Mouse (Mus musculus) heart, adult 2 months (tissue): ENCODE results near the gene Cntn2. TPM values are rescaled to one million over a fixed set of nuclear protein-coding genes. Genes with fewer than 3 reads are reported as not detected.

Source experiments
- DNase-seq, 2 experiments: peaks; one replicate each; pipeline ENCODE4 v3.0.0; 2021
- H3K27ac ChIP-seq: fragments of 200-600 bp; 2 replicates; pipeline ENCODE4 v1.8.1; 2022
- H3K27me3 ChIP-seq: fragments of 200-500 bp; 2 replicates; pipeline ENCODE4 v1.6.1; 2012; ENCODE audit warnings: mild to moderate bottlenecking, low read length, inconsistent platforms, mixed read lengths; ENCODE audit not compliant: control insufficient read depth, insufficient read depth
- H3K36me3 ChIP-seq: fragments of 200-500 bp; 2 replicates; pipeline ENCODE4 v1.6.1; 2012; ENCODE audit warnings: low read length, inconsistent platforms; ENCODE audit not compliant: control insufficient read depth, insufficient read depth
- H3K4me1 ChIP-seq: fragments of 200-500 bp; 2 replicates; pipeline ENCODE4 v1.6.1; 2011; ENCODE audit warnings: low read length; ENCODE audit not compliant: control insufficient read depth, insufficient read depth
- H3K4me3 ChIP-seq: fragments of 200-600 bp; 2 replicates; pipeline ENCODE4 v1.8.1; 2022
- H3K79me2 ChIP-seq: fragments of 200-500 bp; replicated peaks from 2 replicates; pipeline ENCODE4 v1.6.1; 2012; ENCODE audit warnings: mild to moderate bottlenecking, inconsistent platforms, low read length, moderate library complexity, mixed read lengths; ENCODE audit not compliant: control insufficient read depth, insufficient read depth
- H3K9ac ChIP-seq: fragments of 200-500 bp; 2 replicates; pipeline ENCODE4 v1.6.1; 2012; ENCODE audit warnings: low read depth, mild to moderate bottlenecking, control low read depth, inconsistent platforms, low read length, mixed read lengths
- CTCF ChIP-seq: fragments of 200-600 bp; IDR thresholded peaks from 2 replicates; pipeline ENCODE4 v1.8.1; 2022; ENCODE audit warnings: antibody characterized with exemption, mild to moderate bottlenecking, moderate library complexity
- EP300 ChIP-seq: fragments of 200-500 bp; IDR thresholded peaks from 2 replicates; pipeline ENCODE4 v1.6.1; 2011; ENCODE audit warnings: low read depth, low read length, control low read depth; ENCODE audit not compliant: insufficient read depth
- POLR2A ChIP-seq: fragments of 200-500 bp; IDR thresholded peaks from 2 replicates; pipeline ENCODE4 v1.6.1; 2011; ENCODE audit warnings: mild to moderate bottlenecking, low read depth, low read length, control low read depth; ENCODE audit not compliant: insufficient read depth
- WGBS: fragments of 180-500 bp; shearing (Covaris S2); methylation state at CpG from one replicate; pipeline ENCODE4 v1.1.7; 2018; 5-methylcytosine and 5-hydroxymethylcytosine counted together
- intact Hi-C: fragments of 180-260 bp; cut with DNase I; formaldehyde crosslinking; loops from one replicate; pipeline ENCODE4 v1.15.1; 2025
- polyA plus RNA-seq: library from polyadenylated mRNA; depleted of rRNA; stranded (reverse); fragments of >200 nt; gene quantifications from 2 replicates; pipeline ENCODE4 v1.2.3, GENCODE M21; 2012
- total RNA-seq, 2 experiments: library from RNA; stranded (reverse); gene quantifications; 2 replicates each; pipeline ENCODE4 v1.2.3; 2021

The Cntn2 gene
- total and polyA plus RNA-seq, 3 experiments: 3.5 to 4.4 (median 3.8) TPM

DNA sequence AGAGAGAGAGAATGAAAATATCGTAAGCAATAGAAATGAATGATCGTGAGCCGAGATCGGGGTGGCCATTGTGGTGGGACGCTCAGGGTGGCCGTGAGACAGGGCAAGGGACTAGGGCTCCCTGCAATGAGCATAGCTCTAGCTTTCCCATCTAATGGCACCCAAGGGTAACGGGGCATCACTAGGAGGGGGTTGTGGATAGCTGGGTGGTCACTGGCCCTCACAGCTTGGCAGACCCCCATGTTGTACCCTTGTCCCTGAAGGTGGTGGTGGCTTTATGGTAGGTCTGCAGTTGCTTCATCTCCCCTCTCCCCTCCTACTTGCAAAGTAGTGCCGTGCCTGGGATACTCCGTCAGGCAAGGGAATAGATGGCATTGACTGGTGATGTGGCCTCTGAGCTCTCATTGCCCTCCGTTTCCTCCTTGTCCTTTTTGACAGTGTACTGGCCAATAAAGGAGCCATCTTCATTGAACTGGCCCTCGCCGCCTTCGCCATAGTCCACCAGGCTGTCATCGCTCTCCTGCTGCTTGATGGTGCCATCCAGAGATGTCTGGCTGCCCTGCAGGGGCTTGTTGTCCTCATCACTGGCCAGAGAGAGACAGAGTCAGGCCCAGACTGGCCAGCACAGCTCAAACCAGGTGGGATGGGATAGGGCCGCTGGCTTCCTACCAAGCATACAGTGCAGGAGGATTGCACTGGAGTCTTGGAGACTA, 27.2 kb upstream of the Cntn2 start:
- 91% methylated on average over 15 of the region's 15 CpGs for whole genome bisulfite sequencing

DNA sequence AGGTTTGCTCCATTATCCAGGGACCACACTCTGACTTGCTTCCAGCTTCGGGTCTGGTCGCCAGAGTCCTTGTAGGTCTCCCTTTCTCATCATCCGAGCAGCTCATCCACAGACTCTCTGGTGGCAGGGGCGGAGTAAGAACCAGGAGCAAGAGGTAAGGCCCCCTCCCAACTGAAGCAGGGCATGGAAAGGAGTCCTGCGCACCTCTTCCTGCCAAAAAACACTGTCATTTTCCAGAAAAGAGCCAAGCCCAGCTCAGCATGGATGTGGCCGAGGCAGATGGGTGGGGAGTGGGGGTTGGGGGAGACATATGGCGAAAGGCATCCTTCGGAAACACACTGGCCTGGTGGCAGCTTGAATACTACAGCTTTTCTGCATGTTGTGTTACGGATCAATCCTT, 26.5 kb upstream of the Cntn2 start:
- 71% methylated on average over 9 of the region's 9 CpGs for WGBS
- Histone ChIP-seq H3K4me3 (no peak overlapping the region), H3K79me2 (no peaks in the 10 kb centered on the region), H3K27ac (no peak overlapping the region), H3K36me3 (no peaks in the 10 kb centered on the region), H3K4me1 (no peaks in the 10 kb centered on the region), H3K9ac (no peak overlapping the region), H3K27me3 (no peaks in the 10 kb centered on the region)
- TF ChIP-seq EP300 (no peak), POLR2A (no peak), CTCF (no peak)
- DNase-seq: no peak
- intact Hi-C loops: no loop called here

More for the DNA sequence above, 27.2 kb upstream of the Cntn2 start:
- intact Hi-C loops: no loop called here
- Histone ChIP-seq H3K27ac (no peak overlapping the region), H3K27me3 (no peaks in the 10 kb centered on the region), H3K9ac (no peak overlapping the region), H3K4me3 (no peak overlapping the region), H3K4me1 (no peaks in the 10 kb centered on the region), H3K79me2 (no peaks in the 10 kb centered on the region), H3K36me3 (no peaks in the 10 kb centered on the region)
- no peak for DNase-seq
- TF ChIP-seq POLR2A (no peak), EP300 (no peak), CTCF (no peak)

DNA sequence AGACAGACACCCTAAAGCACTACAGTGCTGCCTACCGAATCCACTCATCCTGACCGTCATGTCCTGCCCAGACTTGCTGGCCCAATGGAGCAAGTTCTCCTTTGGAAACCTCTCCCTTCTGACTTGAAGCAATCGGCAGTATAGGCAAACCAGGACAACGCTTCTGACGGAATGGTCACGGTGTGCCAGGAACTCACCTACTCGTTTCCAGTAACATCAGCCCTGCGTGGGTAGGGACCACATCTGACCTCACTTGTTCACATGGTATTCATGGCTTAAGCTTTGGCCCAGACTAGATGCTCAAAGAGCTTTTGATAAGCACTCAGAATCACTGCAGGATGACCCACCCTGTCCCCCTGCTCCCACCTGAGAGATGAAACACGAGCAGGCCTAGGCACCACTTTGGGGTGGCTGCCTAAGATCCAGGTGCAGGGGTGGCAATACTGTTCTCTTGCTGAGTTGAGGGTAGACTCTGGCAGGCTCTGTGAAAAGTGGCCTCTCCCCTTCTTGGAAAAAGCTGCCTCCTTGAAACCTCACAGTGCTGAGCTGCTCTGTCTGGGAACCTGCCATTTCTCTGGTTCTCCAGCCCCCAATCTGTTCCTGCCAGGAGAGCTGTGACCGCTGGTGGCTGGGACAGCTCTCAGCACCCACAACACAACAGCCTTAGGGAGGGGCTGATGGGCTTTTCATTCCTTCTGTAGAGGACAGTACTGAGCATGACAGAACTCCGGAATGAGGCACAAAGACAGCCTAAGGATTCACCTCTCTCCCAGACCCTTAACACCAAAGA, 24.5 kb upstream of the Cntn2 start:
- Histone ChIP-seq H3K27ac (no peak overlapping the region), H3K9ac (no peak overlapping the region), H3K27me3 (no peaks in the 10 kb centered on the region), H3K4me3 (no peak overlapping the region), H3K4me1 (no peaks in the 10 kb centered on the region), H3K36me3 (no peaks in the 10 kb centered on the region), H3K79me2 (no peaks in the 10 kb centered on the region)
- no peak for DNase-seq
- intact Hi-C loops: no loop called here
- 78% methylated on average over 11 of the region's 11 CpGs for WGBS
- TF ChIP-seq POLR2A (no peak), EP300 (no peak), CTCF (no peak)

GRCm38 (mm10) chr1:132565766-132566165, 22.7 kb upstream of the Cntn2 start:
- Histone ChIP-seq H3K27me3 (no peaks in the 10 kb centered on the region), H3K79me2 (no peaks in the 10 kb centered on the region), H3K9ac (no peak overlapping the region), H3K4me3 (no peak overlapping the region), H3K27ac (no peak overlapping the region), H3K4me1 (no peaks in the 10 kb centered on the region), H3K36me3 (no peaks in the 10 kb centered on the region)
- TF ChIP-seq CTCF: no peak
- TF ChIP-seq EP300: no peak
- TF ChIP-seq POLR2A: no peak
- no peak for DNase-seq
- intact Hi-C loops: no loop called here
- 32% methylated on average over 7 of the region's 7 CpGs for WGBS

DNA sequence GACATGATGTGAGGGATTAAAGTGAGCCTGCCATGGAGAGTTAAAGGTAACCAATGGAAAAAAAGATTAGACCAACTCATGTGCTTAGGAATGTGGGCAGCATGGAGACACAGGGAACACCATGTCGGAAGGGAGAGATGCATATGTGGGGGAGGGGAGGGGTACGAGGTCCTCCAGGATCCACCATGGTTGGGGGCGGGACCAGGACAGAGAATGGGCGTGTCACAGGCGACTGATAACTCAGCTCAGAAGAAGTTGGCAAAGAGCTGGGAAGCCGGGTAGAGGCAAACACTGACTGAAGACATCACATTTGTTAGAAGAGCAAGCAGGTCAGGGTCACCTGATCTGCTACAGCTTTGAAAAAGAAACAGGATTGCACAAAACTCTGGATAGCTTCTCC, 21.9 kb upstream of the Cntn2 start:
- no peak overlapping the region for H3K4me3 ChIP-seq
- no peaks in the 10 kb centered on the region for H3K36me3 ChIP-seq
- H3K79me2 ChIP-seq: no peaks in the 10 kb centered on the region
- TF ChIP-seq CTCF: no peak
- no peak for TF ChIP-seq EP300
- no peak for TF ChIP-seq POLR2A
- no peak overlapping the region for H3K27ac ChIP-seq
- intact Hi-C loops: no loop called here
- no peak for DNase-seq
- WGBS: 42% methylated on average over 6 of the region's 6 CpGs
- H3K9ac ChIP-seq: no peak overlapping the region
- H3K4me1 ChIP-seq: no peaks in the 10 kb centered on the region
- H3K27me3 ChIP-seq: no peaks in the 10 kb centered on the region

DNA sequence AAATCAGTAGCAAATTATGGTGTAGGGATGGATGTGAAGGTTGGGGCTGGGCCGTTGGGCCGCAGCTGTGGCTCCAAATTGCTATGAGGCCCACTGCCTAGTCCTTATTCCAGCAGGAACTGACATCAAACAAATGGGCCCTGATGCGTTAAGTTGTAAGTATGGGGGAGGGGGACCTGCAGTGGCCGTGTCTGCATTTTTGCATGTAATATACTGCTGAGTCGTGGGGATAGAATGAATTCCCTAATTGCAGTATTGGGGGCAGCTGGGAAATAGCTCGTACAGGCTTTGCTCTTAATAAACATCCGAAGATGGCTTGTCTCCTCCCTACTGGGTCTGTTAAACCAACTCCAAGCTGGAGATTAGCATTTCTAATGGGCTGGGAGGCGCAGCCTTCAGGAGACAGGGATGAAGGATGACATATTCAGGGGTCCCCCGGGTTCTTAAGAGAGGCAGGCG, 19.3 kb upstream of the Cntn2 start:
- TF ChIP-seq EP300 (no peak), CTCF (no peak), POLR2A (no peak)
- Histone ChIP-seq H3K4me3 (no peak overlapping the region), H3K4me1 (peaks cover 1% of the 10 kb centered on the region; the same call in 1 of the 2 replicates), H3K36me3 (no peaks in the 10 kb centered on the region), H3K9ac (no peak overlapping the region), H3K79me2 (no peaks in the 10 kb centered on the region), H3K27me3 (no peaks in the 10 kb centered on the region), H3K27ac (no peak overlapping the region)
- intact Hi-C loops: no loop called here
- WGBS: 59% methylated on average over 10 of the region's 10 CpGs
- DNase-seq: no peak
